Mouse (Mus musculus) testis, adult 2 months (tissue): ENCODE measurements around the gene Msrb2.

Source experiments
- CTCF ChIP-seq: fragments of 200-500 bp; IDR thresholded peaks from 2 replicates; pipeline ENCODE4 v1.5.1; 2012; ENCODE audit warnings: low read depth, mild to moderate bottlenecking, inconsistent platforms, low read length, moderate library complexity; ENCODE audit not compliant: control insufficient read depth, insufficient read depth, insufficient replicate concordance
- POLR2A ChIP-seq: fragments of 200-500 bp; IDR thresholded peaks from 2 replicates; pipeline ENCODE4 v1.6.1; 2012; ENCODE audit warnings: low read depth, mild to moderate bottlenecking, inconsistent platforms, low read length, moderate library complexity; ENCODE audit not compliant: control insufficient read depth

GRCm38 (mm10) chr2:19366426-19366825, 4.8 kb upstream of the Msrb2 start:
- TF ChIP-seq CTCF (no peak), POLR2A (no peak)
